Mouse (Mus musculus): ENCODE measurements at regions not wholly inside any gene's neighbourhood (a gene's known extent, or its start where the extent isn't known, plus 50 kb on each side); places are given as distances from the start of the nearest gene placed in this dataset.

- DNase-seq (ENCODE audit: low read depth, low spot score) = no peak
These were observed 134.5 kb upstream of the Pum3 start for GRCm38 (mm10) chr19:27564086-27564485.

- no peak for DNase-seq (ENCODE audit: low read depth, low spot score)
These were observed 134.0 kb upstream of the Pum3 start for GRCm38 (mm10) chr19:27563592-27563991.

GRCm38 (mm10) chr19:27558199-27558598 is 128.6 kb upstream of the Pum3 start:
- DNase-seq (ENCODE audit: low read depth, low spot score) = no peak

- DNase-seq (ENCODE audit: low read depth, low spot score) = no peak
These were observed 127.1 kb upstream of the Pum3 start for GRCm38 (mm10) chr19:27556697-27557096.

- no peak for DNase-seq (ENCODE audit: low read depth, low spot score)
These were observed 125.2 kb upstream of the Pum3 start for GRCm38 (mm10) chr19:27554841-27555240.

- DNase-seq (ENCODE audit: low read depth, low spot score) = no peak
These were observed 123.6 kb upstream of the Pum3 start for GRCm38 (mm10) chr19:27553266-27553665.

- DNase-seq (ENCODE audit: low read depth, low spot score) = no peak
These were observed 108.1 kb upstream of the Pum3 start for GRCm38 (mm10) chr19:27537746-27538145.

GRCm38 (mm10) chr19:27537066-27537465 is 107.4 kb upstream of the Pum3 start:
- no peak for DNase-seq (ENCODE audit: low read depth, low spot score)

- DNase-seq (ENCODE audit: low read depth, low spot score) = no peak
These were observed 98.4 kb upstream of the Pum3 start for GRCm38 (mm10) chr19:27527940-27528558.

GRCm38 (mm10) chr19:27519326-27520061 is 89.9 kb upstream of the Pum3 start:
- no peak for DNase-seq (ENCODE audit: low read depth, low spot score)

GRCm38 (mm10) chr19:27514267-27514666 is 84.6 kb upstream of the Pum3 start:
- DNase-seq (ENCODE audit: low read depth, low spot score) = no peak

GRCm38 (mm10) chr19:27513535-27513934 is 83.9 kb upstream of the Pum3 start:
- no peak for DNase-seq (ENCODE audit: low read depth, low spot score)

- DNase-seq (ENCODE audit: low read depth, low spot score) = no peak
These were observed 81.7 kb upstream of the Pum3 start for GRCm38 (mm10) chr19:27511340-27511739.

- DNase-seq (ENCODE audit: low read depth, low spot score) = no peak
These were observed 80.5 kb upstream of the Pum3 start for GRCm38 (mm10) chr19:27509956-27510639.

- no peak for DNase-seq (ENCODE audit: low read depth, low spot score)
These were observed 68.7 kb upstream of the Pum3 start for GRCm38 (mm10) chr19:27498278-27498677.

GRCm38 (mm10) chr19:27492468-27492867 is 62.8 kb upstream of the Pum3 start:
- DNase-seq (ENCODE audit: low read depth, low spot score) = no peak

- DNase-seq (ENCODE audit: low read depth, low spot score) = no peak
These were observed 62.2 kb upstream of the Pum3 start for GRCm38 (mm10) chr19:27491873-27492272.

- DNase-seq (ENCODE audit: low read depth, low spot score) = no peak
These were observed 59.4 kb upstream of the Pum3 start for GRCm38 (mm10) chr19:27489053-27489452.

All from CD4-positive, CD25-positive, alpha-beta regulatory T cell, adult 2 months (primary cell).